Mouse (Mus musculus): Measurements from ENCODE around the gene Mettl23. TPM values are rescaled to one million over a fixed set of nuclear protein-coding genes. Genes with fewer than 3 reads are reported as not detected.
A peak's percentile ranks its signal among the peaks of the same experiment; 100 is the strongest.

The Mettl23 gene
- total RNA-seq, 1 experiment: 34.4 TPM

DNA sequence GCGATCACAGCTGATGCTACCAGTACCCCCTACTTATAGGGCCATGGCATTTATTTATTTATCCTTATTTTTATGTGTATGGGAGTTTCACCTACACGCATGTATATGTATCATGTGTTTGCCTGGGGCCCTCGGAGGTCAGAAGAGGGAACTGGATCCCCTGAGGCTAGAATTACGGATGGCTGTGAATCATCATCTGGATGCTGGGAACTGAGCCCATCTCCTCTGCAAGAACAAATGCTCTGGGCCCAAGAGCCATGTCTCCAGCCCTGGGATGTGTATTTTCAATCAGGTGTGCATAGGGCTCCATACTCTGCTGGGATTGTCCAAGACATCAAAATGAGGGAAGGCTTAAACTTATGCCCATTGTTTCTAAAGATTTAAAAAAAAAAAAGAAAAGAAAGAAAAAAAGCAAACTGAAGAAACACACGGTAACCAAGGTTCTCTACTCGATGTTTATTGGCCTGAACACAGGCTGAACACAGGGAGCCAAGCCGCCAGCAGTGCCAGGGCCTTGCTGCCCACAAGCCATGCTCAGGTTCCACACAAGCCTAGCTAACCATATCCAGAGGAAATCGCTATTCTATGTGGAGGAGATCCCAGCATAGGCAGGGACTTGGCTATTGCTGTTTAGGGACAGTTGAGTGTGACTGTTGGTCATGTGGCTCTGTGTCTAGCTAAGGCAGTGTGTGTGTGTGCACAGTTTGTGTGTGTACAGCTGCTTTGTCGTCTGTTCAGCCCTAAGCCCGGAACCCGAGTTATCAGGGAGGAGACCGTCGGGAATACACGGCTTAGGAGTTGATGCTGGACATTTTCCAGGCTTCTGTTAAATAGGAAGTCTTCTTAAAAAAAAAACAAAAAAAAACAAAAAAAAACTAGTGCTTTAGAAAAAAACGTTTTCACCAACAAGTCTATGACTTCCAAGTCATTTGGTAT is 36.7 kb upstream of the Mettl23 start:
- no peak overlapping the region for H3K27ac ChIP-seq (ENCODE audit: insufficient read depth, low read depth, low read length, poor library complexity, severe bottlenecking)
- no peak for DNase-seq (ENCODE audit: low read depth, low spot score)
- in situ Hi-C loops (cut with MboI; ENCODE audit: low sequenced_read_pairs in 2 of 2, unreplicated experiment in 2 of 2): loop anchor here in 1 of 2 experiments (25.0 kb wide), 1 partner anchor 169 kb away; the partner anchor contains the start of gene Rhbdf2

DNA sequence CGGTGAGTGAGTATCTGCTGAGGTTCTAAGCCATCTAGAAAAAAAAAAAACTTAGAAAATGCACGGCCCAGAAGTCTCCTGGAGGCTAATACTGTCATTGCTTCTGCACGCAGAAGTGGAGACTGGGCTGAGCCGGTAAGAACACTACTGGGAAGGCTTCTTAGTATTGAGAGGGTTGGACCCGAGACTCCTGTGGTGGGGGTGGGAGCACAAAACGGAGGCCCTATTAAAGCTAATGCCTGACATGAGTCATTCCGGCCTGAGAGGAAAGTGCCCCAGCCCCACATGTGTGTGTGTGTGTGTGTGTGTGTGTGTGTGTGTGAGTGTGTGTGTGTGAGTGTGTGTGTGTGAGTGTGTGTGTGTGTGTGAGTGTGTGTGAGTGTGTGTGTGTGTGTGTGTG is 36.0 kb upstream of the Mettl23 start:
- H3K9me3 ChIP-seq (ENCODE audit: control insufficient read depth, insufficient read depth, low read depth, low read length): no peaks in the 10 kb centered on the region
- H3K4me3 ChIP-seq (ENCODE audit: insufficient read depth in 1 of 2, low read depth in 1 of 2, low read length in 2 of 2, poor library complexity in 1 of 2, severe bottlenecking in 1 of 2): no peak overlapping the region
- no peak overlapping the region for H3K27ac ChIP-seq (ENCODE audit: insufficient read depth, low read depth, low read length, poor library complexity, severe bottlenecking)
- TF ChIP-seq ZNF384 (IDR thresholded peaks at IDR 0.05; ENCODE audit: low read depth, low read length) (0 out of 2 replicates have a peak, but pooled peaks have one; percentile 36), MAFK (IDR thresholded peaks at IDR 0.05; ENCODE audit: insufficient read depth, low read depth, low read length) (no peak)
- H3K36me3 ChIP-seq (ENCODE audit: control insufficient read depth, insufficient read depth, low read length, poor library complexity, severe bottlenecking): no peaks in the 10 kb centered on the region
- H3K9ac ChIP-seq (ENCODE audit: insufficient read depth, low read depth, low read length, poor library complexity, severe bottlenecking): no peak overlapping the region
- DNase-seq (ENCODE audit: low read depth, low spot score): no peak
- peaks cover 0 to 10% of the 10 kb centered on the region in 2 experiments; a peak in 2 of 4 replicates for H3K4me1 ChIP-seq (ENCODE audit: control insufficient read depth in 2 of 2, insufficient read depth in 2 of 2, low read length in 2 of 2, poor library complexity in 1 of 2)
- in situ Hi-C loops (cut with MboI; ENCODE audit: low sequenced_read_pairs in 2 of 2, unreplicated experiment in 2 of 2): loop anchor here in 1 of 2 experiments (25.0 kb wide), 1 partner anchor 170 kb away; the partner anchor contains the start of gene Rhbdf2

More for the DNA sequence above, 36.7 kb upstream of the Mettl23 start:
- TF ChIP-seq MAFK (IDR thresholded peaks at IDR 0.05; ENCODE audit: insufficient read depth, low read depth, low read length) (no peak), ZC3H11A (IDR thresholded peaks at IDR 0.05; ENCODE audit: borderline replicate concordance, low read depth, low read length) (no peak), CHD2 (IDR thresholded peaks at IDR 0.05; ENCODE audit: low read depth, low read length) (no peak), HCFC1 (IDR thresholded peaks at IDR 0.05; ENCODE audit: borderline replicate concordance, insufficient read depth, low read length) (no peak), ZNF384 (IDR thresholded peaks at IDR 0.05; ENCODE audit: low read depth, low read length) (no peak)
- Histone ChIP-seq H3K9me3 (ENCODE audit: control insufficient read depth, insufficient read depth, low read depth, low read length) (no peaks in the 10 kb centered on the region), H3K36me3 (ENCODE audit: control insufficient read depth, insufficient read depth, low read length, poor library complexity, severe bottlenecking) (no peaks in the 10 kb centered on the region), H3K4me1 (ENCODE audit: control insufficient read depth in 2 of 2, insufficient read depth in 2 of 2, low read length in 2 of 2, poor library complexity in 1 of 2) (peaks cover 0 to 10% of the 10 kb centered on the region in 2 experiments; a peak in 2 of 4 replicates), H3K4me3 (ENCODE audit: insufficient read depth in 1 of 2, low read depth in 1 of 2, low read length in 2 of 2, poor library complexity in 1 of 2, severe bottlenecking in 1 of 2) (no peak overlapping the region), H3K9ac (ENCODE audit: insufficient read depth, low read depth, low read length, poor library complexity, severe bottlenecking) (no peak overlapping the region)

DNA sequence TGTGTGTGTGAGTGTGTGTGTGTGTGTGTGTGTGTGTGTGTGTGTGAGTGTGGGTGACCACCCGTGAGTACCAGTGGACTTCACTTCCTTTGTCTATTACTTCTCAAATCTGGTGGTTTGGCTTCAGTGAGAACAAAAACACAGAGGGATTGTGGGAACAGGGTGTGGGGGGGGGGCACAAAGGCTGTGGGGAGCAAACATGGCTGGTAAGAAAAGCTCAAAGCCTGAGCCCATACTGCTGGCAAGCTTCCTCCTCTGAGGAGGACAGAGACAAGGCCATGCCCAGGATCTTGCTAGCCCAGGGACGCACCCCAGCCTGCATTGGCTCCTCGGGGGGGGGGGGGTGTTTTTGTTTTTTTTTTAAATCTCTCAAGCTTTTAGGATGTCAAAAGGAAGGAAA is 35.6 kb upstream of the Mettl23 start:
- no peak overlapping the region for H3K27ac ChIP-seq (ENCODE audit: insufficient read depth, low read depth, low read length, poor library complexity, severe bottlenecking)
- H3K36me3 ChIP-seq (ENCODE audit: control insufficient read depth, insufficient read depth, low read length, poor library complexity, severe bottlenecking): no peaks in the 10 kb centered on the region
- H3K9ac ChIP-seq (ENCODE audit: insufficient read depth, low read depth, low read length, poor library complexity, severe bottlenecking): no peak overlapping the region
- no peak overlapping the region for H3K4me3 ChIP-seq (ENCODE audit: insufficient read depth in 1 of 2, low read depth in 1 of 2, low read length in 2 of 2, poor library complexity in 1 of 2, severe bottlenecking in 1 of 2)
- in situ Hi-C loops (cut with MboI; ENCODE audit: low sequenced_read_pairs in 2 of 2, unreplicated experiment in 2 of 2): loop anchor here in 1 of 2 experiments (25.0 kb wide), 1 partner anchor 170 kb away; the partner anchor contains the start of gene Rhbdf2
- peaks cover 0 to 9% of the 10 kb centered on the region in 2 experiments; a peak in 2 of 4 replicates for H3K4me1 ChIP-seq (ENCODE audit: control insufficient read depth in 2 of 2, insufficient read depth in 2 of 2, low read length in 2 of 2, poor library complexity in 1 of 2)
- TF ChIP-seq MAFK (IDR thresholded peaks at IDR 0.05; ENCODE audit: insufficient read depth, low read depth, low read length): no peak
- TF ChIP-seq HCFC1 (IDR thresholded peaks at IDR 0.05; ENCODE audit: borderline replicate concordance, insufficient read depth, low read length): no peak
- TF ChIP-seq ZC3H11A (IDR thresholded peaks at IDR 0.05; ENCODE audit: borderline replicate concordance, low read depth, low read length): no peak
- no peak for TF ChIP-seq CHD2 (IDR thresholded peaks at IDR 0.05; ENCODE audit: low read depth, low read length)
- TF ChIP-seq ZNF384 (IDR thresholded peaks at IDR 0.05; ENCODE audit: low read depth, low read length): no peak
- no peak for DNase-seq (ENCODE audit: low read depth, low spot score)
- H3K9me3 ChIP-seq (ENCODE audit: control insufficient read depth, insufficient read depth, low read depth, low read length): no peaks in the 10 kb centered on the region

DNA sequence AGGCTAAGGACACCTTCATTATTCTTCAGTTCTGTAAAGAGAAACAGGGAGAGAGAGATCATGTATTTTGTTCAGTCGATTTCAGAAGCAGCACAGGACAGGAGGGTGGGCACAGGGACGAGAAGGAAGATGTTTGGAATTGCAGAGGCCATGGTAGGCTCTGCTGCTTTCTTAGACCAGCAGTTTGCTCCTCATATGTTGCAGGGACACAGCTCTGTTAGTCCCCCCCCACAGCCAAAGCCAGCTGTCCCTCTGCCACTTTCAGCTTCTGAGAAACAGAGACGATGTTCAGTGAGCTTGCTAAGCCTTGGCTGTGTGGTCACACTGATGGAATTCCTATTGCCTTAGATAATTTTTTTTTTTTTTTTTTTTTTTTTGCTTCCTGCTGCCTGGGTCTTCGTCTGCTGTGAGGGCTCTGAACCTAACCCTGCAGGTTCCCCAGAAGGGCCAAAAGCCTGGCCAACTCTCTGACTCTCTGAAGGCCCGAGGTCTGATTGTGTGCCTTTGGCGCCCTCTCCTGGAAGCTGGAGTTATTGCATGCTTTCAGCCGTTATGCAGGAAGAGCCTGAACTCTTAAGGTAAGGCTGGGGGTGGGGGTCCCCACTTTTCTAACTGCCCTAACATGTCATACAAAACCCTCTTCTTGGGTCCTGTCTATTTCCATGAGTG is 35.0 kb upstream of the Mettl23 start:
- H3K4me1 ChIP-seq (ENCODE audit: control insufficient read depth in 2 of 2, insufficient read depth in 2 of 2, low read length in 2 of 2, poor library complexity in 1 of 2): peaks cover 0 to 12% of the 10 kb centered on the region in 2 experiments; a peak in 2 of 4 replicates
- H3K27ac ChIP-seq (ENCODE audit: insufficient read depth, low read depth, low read length, poor library complexity, severe bottlenecking): no peak overlapping the region
- DNase-seq (ENCODE audit: low read depth, low spot score): peak; percentile 74
- no peak overlapping the region for H3K4me3 ChIP-seq (ENCODE audit: insufficient read depth in 1 of 2, low read depth in 1 of 2, low read length in 2 of 2, poor library complexity in 1 of 2, severe bottlenecking in 1 of 2)
- in situ Hi-C loops (cut with MboI; ENCODE audit: low sequenced_read_pairs in 2 of 2, unreplicated experiment in 2 of 2): loop anchor here in 1 of 2 experiments (25.0 kb wide), 1 partner anchor 171 kb away; the partner anchor contains the start of gene Rhbdf2
- no peaks in the 10 kb centered on the region for H3K9me3 ChIP-seq (ENCODE audit: control insufficient read depth, insufficient read depth, low read depth, low read length)
- H3K9ac ChIP-seq (ENCODE audit: insufficient read depth, low read depth, low read length, poor library complexity, severe bottlenecking): no peak overlapping the region
- H3K36me3 ChIP-seq (ENCODE audit: control insufficient read depth, insufficient read depth, low read length, poor library complexity, severe bottlenecking): no peaks in the 10 kb centered on the region
- peak; percentile 63; the same call in 1 of the 2 replicates for TF ChIP-seq ZNF384 (IDR thresholded peaks at IDR 0.05; ENCODE audit: low read depth, low read length)
- TF ChIP-seq CHD2 (IDR thresholded peaks at IDR 0.05; ENCODE audit: low read depth, low read length): no peak
- TF ChIP-seq HCFC1 (IDR thresholded peaks at IDR 0.05; ENCODE audit: borderline replicate concordance, insufficient read depth, low read length): no peak
- peak; percentile 90 for TF ChIP-seq ZC3H11A (IDR thresholded peaks at IDR 0.05; ENCODE audit: borderline replicate concordance, low read depth, low read length)
- TF ChIP-seq MAFK (IDR thresholded peaks at IDR 0.05; ENCODE audit: insufficient read depth, low read depth, low read length): no peak

Measured in ES-E14 (cell line).